Mouse (Mus musculus): ENCODE results near the gene Hsd17b3.
A peak's percentile ranks its signal among the peaks of the same experiment; 100 is the strongest.

The Hsd17b3 gene

DNA sequence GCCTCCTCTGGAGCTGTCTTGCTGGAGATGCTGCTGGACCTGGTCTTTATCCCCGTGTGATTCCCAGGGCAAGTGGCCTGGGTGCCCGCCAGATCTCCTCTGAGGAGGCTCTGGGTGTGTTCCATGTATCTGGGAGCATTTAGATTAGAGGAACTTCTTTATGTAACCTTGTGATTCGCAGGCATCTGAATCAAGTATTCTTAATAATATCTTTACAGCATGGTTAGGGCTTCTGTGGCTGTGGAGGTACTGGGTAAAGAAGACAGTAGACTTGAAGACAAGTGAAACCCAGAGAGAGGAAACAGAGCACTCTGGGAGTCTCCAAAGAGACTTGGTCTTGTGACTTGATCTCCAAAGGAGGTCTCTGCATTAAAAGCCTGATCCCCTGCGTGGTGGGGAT is at the start of gene Hsd17b3:
Gene Hsd17b3, minus strand, starts transcription at position 101 of the 400 bp plus-strand sequence.
- DNase-seq = no peak

DNA sequence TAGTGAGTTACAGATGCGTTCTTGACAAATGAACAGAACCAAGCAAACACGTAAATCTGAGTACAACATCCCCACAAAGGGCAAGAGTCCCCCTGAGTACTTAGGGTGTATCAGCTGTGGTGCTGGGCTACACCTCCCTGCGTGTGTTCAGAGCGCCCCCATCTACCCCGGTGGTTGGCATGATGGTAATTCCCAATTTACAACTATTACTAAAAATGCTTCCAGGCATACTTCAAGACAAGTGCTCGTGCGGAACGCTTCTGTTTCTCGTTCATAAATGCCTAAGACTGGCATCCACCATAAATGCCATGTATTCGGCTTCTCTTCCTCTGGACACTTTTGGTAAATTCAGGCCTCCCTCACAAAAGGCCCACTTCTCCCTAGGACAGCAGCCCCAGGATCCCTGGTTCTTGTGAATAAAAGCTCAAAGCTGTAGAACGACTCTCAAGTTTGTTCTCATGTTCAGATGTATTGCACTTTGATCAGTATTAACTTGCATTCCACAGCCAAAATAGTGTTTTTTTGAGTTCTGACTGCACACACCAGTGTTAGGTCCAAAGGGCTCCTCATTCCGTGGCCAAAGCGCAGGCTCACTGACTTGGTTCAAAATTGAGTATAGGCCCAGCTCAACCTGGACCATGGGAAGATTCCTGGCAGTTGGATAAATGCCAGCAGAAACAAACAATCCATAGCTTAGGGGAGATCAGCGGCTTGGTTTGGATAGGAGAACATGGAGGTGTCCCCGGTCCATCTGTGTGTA is 40.8 kb upstream of the Hsd17b3 start:
- DNase-seq = peak; percentile 69 to 82

DNA sequence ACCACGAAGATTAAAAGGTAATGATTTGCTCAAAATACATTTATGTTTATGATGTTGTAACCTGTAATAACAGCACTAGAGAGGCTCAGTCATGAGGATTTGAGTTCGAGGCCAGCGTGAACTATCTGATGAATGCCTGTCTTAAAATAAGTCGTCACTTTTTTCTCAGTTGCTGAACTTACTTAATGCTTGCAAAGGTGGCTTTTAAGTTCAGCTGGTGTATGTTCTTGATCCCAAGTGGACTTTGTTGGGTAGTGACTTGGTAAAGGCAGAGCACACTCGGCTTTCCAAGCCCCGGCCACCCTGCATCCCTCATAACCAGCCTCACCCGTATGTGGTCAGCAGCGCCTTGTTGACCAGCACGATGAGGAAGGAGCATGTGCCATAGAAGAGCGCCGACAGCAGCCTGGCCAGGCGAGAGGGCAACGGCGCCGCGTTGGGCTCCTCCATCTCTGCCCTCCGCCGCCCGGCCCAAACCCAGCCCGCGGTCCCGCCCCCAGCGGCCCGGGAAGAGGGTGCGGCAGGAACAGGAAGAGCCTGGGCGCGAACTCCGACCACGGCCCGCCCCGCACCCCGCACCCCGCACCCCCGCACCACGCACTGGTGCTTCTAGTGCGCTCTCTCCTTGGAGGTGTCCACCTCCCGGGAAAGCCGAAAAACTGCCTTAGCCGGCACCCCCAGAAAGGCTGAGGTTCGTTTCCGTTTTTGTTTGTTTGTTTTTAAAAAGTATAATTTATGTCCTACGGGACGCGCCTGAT is 40.0 kb upstream of the Hsd17b3 start, which contains the start of gene Slc35d2:
Gene Slc35d2, minus strand, starts transcription at position 511 of the 758 bp plus-strand sequence.
- DNase-seq = peak; percentile 77 to 92

DNA sequence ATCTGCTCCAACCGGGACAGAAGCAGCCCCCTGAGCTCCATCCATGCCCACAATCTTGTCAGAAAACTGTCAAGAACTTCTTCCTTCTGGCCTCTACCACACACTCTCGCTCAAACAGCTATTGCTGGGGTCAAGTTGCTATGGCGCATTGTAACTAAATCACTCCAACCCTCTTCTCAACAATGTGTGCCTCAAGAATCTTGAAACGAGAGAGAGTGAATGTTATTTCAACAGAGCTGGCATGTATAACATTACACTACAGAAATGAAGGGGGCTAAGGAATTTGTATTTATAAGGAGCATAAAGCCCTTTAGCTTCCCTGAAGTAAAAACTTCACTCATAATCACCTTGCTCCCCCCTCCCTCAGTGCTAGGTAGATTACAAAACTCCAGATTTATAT is 37.3 kb upstream of the Hsd17b3 start:
- no peak for DNase-seq

DNA sequence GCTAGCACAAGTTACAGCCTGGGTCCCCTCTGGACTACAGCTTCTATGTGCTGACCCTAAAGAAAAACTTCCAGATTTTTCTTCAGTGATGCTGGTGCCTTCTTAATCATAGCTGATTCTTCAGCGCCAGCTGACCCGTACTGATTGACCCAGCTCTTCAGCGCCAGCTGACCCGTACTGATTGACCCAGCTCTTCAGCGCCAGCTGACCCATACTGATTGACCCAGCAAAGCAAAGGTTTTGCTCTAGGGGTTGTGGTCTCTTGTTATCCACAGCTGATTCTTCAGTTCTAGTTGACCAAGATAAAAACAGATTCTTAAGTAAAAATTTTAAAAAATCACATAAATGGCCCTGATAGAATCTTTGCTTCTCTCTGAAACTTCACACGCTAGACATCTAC is 35.9 kb upstream of the Hsd17b3 start:
- no peak for DNase-seq

DNA sequence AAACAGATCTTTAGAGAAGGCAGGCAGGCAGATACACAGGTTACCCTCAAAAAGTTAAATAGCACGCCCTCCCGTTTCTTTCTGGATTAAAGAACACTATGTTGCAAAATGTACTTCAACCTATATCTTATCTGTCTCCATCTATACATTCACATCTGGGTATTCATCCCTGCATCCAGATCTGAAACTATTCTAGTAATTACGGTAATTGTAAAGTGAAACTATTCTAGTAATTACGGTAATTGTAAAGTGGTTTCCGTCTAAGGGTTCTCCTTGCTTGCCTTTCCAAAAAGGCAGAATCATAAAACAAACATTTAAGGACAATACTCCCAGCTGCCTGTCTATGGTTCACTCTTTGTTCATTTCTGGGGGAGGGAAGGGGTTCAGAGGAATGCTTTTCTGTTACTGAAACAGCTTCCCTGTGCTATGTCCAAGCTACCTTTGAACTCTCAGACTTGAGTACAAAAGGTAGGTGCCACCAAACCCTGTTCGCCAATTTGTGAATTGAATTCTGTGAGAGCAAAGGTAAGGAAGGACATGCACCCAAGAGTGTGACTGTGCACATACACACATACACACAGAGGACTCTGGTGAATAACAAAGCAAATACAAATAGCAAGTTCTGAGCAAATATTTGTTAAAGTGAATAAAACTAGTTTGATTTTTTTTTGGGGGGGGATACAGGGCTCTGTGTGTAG is 34.6 kb upstream of the Hsd17b3 start:
- DNase-seq = peak in 1 of 2 experiments; percentile 23

DNA sequence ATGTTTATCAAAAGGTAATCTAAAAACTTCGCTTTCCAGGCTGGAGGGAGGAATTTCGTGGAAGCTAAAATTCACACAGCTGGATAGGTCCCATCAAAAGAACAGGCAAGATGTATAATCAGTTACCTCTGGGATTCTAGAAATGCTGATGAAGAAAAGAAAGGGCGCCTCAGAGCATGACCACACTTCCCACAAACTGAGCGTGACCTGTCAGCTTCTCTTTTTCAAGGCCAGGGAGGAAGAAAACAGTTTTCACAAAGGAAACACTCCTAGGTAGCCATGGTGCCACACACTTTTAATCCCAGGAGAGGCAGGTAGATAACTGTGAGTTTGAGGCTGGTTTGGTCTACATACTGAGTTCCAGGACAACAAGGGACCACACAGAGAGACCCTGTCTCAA is 31.7 kb upstream of the Hsd17b3 start:
- no peak for DNase-seq

DNA sequence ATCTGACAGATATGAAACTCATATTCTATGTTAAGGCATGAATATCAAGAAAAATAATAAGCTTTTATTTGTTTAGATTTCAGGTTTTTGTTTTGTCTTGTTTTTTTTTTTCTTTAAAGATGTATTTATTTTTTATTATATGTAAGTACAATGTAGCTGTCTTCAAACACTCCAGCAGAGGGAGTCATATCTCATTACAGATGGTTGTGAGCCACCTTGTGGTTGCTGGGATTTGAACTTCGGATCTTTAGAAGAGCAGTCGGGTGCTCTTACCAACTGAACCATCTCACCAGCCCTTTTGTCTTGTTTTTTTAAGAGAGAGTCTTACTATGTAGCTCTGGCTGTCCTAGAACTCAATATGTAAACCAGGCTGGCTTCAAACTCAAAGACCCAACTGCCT is 28.4 kb upstream of the Hsd17b3 start:
- no peak for DNase-seq

DNA sequence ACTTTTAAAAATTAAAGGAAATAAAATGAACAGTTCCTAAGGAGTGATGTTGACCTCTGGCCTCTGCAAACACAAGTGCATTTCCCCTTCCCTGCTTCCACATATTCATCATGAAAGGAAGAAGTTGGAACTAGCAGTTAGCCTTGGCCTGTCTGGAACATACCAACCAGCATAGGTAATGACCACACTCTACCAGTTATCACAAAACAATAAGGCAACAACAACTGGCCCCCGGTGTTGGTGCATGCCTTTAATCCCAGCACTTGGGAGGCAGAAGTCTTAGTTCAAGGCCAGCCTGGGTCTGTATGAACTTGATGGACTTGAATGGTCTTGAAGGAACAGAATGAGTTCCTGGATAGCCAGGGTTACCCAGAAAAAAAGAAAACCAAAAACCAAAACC is 21.4 kb upstream of the Hsd17b3 start:
- DNase-seq = no peak

DNA sequence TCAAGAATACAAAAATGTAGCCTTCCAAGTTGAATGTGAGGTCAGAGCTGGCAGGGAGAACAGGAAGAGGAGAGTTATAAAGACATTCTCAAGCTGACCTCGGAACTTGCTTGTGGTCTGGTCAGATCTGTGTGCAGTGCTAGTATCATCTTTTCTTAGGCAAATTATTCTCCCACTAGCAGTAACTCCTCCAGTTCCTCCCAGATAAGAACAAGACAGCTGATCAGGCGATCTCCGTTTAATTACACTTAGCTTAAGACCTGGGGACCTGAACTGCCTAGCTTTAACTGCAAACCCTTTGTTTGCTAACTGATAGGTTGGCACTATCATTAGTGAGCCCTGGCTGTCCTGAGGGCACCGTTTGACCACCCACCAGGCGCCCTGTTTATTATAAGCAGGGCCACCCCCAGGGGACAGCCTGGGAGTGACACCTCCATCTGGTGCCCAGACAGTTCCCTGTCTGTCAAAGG is 19.4 kb upstream of the Hsd17b3 start:
- peak in 1 of 2 experiments; percentile 19 for DNase-seq

DNA sequence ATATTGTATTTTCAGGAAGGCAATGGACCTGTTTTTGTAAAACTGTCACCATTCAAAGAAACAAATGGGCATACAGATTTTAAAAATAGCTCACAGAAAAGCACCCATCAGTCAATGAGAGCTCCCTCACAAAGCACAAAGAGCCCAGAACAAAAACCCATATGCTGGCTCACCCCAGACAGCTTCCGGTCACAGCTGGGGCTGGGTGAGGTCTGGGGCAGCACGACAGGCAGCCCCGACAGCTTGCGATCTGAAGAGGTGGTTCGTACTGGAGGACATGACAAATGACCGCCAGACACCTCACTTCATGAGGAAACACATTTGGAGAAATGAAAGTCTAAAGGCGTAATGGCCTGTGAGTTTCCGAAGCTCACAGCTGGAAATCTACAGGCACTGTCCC is 18.5 kb upstream of the Hsd17b3 start:
- DNase-seq = no peak

DNA sequence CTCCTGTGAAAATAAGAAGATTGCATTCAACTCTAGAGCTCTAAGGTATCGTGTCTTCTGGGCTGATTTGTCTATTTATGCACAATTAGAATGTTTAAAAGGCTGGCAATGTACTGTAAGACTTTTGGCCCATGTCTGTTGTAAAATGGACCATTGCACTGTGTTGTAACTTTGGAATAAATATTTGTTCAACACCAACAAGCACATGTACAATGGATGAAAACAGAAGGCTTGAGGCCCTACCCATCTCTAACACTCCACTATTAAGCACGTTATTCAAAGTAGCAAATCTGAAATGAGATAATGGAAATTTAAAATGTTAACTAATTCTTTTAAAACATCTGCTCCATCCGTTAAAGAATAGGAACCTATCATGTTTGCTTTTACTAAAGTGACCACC is 18.1 kb upstream of the Hsd17b3 start:
- no peak for DNase-seq

DNA sequence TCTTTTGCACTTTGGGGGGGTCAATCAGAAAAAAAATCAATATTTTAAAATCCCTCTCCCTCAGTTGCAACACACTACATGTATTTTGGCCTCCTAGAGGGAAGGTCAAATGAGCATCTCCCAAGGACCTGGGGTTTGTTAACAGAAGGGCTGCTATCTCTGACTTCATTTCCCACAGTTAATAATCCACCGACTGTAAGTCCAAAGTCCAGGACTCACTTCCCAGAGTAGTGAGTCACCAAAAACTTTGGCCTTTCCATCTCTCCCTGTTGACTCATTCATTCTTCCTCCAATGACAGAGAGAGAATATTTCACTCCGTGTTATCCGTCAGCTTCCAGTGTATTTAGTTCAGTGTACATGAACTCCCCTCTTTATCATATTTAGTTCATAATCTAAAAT is 16.7 kb upstream of the Hsd17b3 start:
- peak in 1 of 2 experiments; percentile 60 for DNase-seq

DNA sequence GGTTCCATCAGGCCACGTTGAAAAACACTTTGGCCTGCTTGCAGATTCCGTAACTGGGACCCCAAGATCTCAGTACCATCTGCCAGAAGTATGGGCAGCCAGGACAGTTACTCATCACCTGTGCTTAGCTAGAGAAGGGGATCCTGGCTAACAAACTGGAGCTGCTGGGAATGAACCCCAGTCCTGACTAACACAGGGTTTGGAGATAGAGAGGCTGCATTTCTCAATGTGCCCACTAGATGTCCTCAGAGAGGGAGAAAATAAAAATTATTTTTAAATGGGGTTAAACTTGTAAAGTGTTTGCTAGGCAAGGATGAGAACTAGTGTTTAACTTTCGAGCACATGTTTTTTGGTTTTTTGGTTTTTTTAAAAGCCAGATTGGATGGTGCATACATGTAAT is 11.2 kb upstream of the Hsd17b3 start:
- peak in 1 of 2 experiments; percentile 70 for DNase-seq

DNA sequence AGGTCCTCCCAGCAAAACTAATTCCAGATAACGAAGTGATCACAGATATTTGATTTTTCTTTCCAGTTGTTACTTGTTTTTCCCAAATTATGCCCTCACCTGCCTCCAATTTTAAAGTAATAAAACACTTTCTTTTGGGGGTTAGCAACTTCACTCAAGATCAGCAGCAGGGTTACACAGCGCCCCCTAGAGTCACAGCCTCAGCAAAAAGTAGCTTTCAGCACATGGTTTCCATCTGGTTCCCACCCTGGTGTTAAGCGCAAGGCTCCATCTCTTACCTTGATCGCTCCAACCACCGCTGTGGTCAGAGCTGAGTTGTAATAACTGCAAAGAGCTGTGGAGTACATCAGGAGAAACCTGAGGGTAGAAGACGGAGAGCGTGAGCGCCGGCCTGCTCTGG is 10.0 kb upstream of the Hsd17b3 start:
- peak; percentile 49 to 71 for DNase-seq

DNA sequence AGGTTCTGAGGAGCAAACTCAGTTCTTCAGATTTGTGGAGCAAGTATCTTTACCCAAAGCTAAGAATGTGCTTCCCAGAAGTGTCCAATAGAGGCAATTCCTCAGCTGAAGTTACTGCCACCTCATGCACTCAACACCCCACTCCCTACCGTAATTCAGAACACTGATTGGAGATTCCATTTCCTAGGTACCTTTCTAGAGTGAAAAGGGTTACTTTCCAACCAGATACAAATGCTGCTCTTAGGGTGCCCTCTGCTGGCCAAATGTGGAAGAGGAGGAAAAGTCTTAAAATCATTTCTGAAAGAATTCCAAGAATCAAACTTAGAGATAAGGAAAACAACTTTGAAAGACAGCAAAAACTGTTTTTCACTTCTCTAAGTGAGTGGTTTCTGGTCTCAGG is 4.3 kb upstream of the Hsd17b3 start:
- peak; percentile 60 to 88 for DNase-seq

DNA sequence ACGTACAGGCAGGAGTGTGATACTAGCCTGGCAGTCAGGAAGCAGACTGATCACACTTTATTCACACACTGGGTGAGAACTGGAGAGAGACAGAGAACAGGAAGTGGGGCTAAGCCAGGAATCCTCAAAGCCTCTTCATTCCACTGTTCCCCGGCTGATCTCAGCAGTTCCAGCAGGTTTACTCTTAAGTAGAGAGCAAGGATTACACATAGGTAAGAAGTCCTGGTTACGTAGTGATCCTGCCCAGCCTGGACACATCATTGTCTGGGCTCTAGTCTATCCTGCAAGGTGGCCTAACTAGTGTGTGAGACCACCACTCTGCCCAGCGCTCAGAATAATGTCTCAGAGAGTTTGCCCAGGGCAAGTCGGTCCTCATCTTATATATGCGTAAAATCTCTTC is 3.7 kb upstream of the Hsd17b3 start:
- no peak for DNase-seq

DNA sequence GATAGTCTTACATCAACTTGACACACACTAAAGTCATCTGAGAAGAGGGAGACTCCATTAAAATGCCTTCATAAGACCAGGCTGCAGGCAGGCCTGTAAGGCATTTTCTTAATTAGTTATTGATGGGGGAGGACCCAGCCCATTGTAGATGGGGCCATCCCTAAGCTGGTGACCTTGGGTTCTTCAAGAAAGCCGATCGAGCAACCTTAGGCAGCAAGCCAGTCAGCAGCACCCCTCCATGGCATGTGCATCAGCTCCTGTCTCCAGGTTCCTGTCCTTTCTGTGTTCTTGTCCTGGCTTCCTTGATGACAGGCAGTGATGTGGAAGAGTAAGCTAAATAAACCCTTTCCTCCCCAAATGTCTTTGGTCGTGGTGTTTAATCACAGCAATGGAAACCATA is 3.1 kb upstream of the Hsd17b3 start:
- DNase-seq = no peak

DNA sequence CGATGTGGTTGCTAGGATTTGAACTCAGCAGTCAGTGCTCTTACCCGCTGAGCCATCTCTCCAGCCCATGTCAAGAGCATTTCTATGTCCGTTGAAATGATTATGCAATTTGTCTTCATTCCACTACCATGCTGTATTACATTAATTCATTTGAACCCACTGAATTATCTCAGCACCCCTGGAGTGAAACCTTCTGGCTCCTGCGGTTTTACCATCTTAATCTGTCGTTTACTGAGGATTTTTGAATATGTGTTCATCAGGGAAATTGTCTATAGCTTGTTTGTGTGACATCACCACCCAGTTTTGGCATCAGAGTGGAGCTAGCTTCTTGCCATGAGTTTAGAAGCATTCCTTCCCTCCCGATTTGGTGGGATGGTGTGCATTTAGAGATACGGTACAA is 2.0 kb upstream of the Hsd17b3 start:
- DNase-seq = no peak

DNA sequence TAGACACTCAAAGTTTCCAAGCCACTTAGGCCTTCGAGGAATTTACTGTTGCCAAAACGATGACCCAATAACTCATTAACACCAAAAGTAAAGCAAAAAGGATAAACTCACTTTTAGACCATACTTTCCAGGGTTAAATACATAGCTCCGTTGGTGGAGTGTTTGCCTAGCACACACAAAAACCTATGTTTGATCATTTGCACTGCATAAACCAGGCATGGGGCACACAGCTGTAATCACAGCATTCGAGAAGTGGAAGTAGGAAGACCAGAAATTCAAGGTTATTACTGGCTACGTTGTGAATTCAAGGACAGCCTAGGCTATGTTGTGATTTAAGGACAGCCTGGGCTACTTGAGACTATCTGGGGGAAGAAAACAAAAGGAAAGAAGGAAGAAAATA is 1.2 kb upstream of the Hsd17b3 start:
- no peak for DNase-seq

DNA sequence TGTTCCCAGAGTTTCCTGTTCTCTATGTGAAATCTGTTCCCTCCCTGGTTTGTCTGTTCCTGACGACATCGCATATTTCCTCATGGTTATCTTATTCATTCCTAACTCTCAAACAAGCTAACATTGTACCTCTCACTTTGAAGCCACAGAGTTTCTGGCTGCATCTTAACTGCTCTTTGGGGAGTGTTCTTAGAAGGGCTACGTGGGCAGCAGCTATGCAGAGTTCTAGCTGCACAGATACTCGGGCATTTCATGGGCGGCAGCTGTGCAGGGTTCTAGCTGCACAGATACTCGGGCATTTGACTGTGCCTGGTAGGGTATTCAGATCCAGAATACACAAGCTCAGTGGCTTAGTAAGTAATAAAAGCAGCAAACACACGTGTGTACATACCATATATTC is 973 bp downstream of the Hsd17b3 start:
- DNase-seq = no peak

DNA sequence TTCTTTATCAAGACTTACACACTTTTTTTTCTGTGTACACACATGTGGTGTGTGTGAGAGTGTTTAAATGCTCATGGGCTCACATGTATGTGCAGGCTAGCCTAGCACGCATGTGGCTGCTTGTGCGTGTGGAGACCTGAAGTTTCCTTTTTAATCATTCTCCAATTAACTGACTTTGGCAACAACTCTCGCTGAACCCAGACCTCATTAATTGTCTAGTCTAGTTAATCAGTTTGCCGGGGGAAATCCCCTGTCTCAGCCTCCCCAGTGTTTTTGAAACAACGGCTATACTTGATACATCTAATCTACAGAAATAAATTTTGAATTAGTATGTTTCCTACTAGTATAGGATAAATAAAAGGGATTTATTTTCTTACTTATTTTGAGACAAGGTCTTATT is 3.0 kb downstream of the Hsd17b3 start:
- DNase-seq = peak; percentile 21 to 39

DNA sequence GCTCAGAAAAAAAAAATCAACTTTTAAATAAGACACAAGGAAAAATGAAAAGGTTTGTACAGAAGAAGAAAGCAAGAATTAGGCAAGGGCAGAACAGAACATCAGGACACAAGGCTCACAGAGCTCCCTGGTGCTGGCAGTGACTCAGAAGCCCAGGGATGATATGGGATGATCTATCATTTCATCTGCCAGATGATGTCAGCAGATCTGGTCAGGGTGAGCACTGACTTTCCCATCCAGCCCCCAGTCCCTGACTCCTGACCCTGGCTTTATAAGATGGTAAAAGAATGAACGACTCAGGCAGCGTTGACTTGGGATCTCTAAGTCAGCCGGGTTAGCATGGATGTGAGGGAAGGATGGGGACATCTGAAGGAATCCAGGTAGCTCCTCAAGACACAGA is 5.7 kb downstream of the Hsd17b3 start:
- DNase-seq = no peak
